Mouse (Mus musculus): ENCODE measurements at regions not wholly inside any gene's neighbourhood (a gene's known extent, or its start where the extent isn't known, plus 50 kb on each side); places are given as distances from the start of the nearest gene placed in this dataset.
"Not testable (repeated sequence)": the region's sequence is repeated elsewhere in the genome, so short reads cannot be mapped to it uniquely, and the experiment has no call there.

DNA sequence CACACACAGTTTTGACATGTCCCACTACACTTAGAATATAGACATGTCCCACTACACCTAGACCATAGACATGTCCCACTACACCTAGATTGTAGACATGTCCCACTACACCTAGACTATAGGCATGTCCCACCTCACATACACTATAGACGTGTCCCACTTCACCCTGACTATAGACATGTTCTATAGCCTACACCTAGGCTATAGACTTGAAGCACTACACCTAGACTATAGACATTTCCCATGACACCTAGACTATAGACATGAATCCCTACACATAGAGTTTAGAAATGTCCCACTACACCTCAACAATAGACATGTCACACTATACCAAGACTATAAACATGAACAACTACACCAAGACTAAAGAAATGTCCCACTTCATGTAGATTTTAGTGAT lies 2580.9 kb downstream of the Gm37988 start:
- no peak for DNase-seq

DNA sequence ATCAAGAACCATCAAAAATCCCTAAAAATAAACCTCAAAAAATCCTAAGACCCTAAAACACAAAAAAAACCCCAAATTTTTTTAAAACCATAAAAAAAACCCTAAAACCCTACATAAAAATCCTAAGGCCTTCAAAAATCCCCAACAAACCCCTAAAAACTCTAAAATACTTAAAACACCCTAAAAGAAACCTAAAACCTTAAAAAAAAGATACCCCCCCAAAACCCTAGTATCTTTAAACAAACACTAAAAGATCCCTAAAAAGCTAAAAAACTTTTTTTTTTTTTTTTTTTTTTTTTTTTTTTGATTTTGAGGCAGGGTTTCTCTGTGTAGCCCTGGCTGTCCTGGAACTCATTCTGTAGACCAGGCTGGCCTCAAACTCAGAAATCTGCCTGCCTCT lies 2585.8 kb downstream of the Gm37988 start:
- DNase-seq = no peak

DNA sequence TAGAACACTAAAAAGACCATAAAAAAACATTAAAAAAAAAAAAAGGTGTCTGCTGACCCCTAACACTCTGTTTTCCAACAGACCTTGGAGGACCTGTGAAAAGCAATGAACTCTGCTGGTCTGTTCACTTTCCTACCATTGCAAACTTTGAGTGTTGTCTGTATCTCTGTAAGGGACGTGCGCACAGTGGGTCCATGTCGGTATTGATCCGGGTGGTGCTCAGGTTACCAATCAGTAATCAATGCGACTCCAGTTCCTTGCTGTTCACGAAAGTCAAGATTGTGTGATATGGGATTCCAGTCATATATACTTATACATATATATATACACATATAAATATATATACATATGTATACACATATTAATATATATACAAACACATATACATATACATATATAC lies 2586.5 kb downstream of the Gm37988 start:
- no peak for DNase-seq

DNA sequence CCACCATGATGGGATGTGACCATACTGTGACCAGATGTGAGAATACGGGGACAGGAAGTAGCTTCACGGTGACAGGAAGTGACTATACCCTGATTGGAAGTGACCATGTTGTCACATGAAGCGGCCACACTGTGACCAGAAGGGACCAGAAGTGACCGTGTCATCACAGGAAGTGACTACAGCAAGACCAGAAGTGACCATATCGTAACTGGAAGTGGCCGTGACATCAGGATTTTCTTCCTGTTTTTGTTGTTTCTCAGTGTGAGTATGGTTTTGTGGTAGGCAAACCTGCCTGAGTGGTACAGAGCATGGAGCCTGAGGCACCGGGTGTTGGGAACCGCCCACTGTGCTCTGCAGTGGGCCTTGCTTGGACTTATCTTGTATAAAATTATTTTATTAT lies 2587.8 kb downstream of the Gm37988 start:
- no peak for DNase-seq

DNA sequence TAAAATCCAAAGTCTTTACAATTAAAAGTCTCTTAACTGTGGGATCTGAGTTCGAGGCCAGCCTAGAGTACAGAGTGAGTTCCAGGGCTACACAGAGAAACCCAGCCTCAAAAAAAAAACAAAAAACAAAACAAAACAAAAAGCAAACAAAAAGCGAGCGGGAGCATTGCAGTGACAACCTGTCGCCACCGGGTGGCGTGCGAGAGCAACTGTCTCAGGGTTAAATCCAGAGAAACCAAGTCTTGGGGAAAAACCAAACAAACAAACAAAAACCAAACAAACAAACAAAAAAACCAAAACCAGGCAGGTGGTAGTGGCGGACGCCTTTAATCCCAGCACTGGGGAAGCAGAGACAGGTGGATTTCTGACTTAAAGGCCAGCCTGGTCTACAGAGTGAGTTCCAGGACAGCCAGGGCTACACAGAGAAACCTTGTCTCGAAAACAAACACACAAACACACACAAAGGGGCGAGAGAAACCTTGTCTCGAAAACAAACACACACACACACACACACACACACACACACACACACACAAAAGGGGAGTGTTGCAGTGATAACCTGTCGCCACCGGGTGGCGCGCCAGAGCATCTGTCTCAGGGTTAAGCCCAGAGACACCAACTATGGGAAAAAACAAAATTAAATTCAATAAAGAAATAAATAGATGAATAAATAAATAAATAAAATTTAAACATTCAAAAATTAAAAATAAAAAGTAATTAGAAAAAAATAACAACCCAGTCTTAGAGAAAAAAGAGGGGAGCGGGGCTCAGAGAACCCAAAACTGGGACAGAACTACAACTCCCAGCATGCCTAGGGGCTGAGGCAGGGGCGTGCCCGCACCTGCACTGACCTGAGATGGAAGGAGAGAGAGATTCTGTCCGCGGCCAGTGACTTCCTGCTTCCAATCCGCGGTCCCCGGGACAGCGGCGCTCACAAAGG lies 2589.4 kb downstream of the Gm37988 start:
- DNase-seq = peak; percentile 67

DNA sequence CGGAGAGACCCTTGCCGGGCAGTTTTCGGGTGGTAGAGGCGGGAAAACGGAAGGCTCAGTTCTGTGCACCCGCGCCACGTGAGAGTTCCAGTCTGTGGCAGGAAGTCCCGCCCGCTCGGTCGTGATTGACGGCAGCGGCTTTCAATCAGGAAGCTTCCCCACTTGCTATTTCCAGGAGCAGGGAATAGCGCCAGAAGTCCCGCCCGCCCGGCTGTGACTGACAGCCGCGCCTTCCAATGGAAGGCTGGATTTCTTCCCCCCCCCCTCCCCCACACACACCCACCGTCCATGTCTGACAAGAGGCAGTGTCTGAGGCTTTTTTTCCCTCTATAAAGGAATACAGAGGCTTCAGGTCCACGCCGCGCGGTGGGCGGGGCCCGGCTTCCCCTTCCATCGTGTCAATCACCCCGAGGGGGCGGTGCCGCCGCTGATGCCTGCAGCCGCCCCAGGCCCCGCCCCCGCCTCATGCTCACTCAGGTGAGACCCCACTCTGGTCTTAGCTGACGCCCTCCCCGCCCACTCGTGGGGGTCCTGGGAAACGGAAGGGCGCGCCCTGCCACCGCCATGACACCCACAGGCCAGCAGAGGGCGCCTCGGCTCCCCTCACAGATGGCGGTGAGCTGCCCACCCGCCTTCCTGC lies 2590.2 kb downstream of the Gm37988 start:
- DNase-seq = peak; percentile 98

DNA sequence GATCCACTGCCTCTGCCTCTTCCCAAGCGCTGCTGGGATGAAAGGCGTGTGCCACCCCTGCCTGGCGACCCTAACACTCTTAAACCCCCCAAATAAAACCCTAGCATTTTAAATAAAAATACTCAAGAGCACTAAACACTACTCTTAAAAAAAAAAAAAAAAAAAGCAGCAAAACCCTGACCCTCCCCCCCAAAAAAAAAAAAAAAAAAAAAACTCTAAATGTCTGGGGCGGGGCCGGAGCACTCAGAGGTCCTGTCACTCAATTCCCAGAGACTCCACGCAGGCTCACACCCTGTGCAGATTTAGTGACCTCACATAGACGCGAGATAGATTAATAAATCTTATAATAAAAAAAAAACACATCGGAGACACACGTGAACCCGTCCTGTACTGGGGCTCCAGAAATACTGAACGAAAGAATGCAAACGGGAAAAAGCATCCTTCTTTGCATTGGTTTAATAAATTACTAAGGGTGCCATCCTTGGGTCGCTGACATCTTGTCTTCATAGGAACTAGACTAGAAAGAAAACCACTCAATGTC lies 2591.1 kb downstream of the Gm37988 start:
- no peak for DNase-seq

DNA sequence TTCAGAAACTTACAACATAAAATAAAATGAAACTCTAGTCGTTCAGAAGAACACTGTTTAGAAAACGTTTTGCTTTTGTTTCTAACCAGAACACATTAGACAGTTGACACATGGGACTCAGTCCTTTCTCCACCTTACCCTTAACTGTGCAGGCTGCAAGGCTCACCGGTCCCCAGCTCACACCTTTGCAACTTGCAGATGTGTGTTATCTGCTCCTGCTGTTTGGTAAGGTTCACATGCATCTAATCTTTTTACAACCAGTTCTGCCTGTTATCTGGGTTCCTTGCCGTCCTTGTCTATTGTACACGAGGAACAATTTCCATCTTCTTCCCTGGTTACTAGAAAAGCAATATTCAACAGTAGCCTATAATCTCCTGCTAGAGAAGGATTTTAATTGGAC lies 2598.0 kb downstream of the Gm37988 start:
- not testable (repeated sequence) for DNase-seq

DNA sequence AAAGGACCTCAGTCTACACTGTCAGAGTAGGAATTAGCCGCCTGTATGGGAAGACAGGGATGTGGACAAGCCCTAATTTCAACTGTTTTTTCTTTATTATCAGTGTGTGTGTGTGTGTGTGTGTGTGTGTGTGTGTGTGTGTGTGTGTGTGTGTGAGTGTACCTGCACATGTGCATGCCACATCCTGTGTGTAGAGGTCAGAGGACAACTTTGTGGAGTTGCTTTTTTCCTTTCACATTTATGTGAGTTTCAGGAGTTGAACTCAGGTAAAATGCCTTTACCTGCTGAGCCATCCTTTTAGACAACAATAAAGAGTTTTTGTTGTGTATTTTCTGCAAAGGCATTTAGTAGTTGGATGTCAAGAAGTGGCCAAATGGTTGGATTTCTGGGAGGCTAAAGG lies 2606.8 kb downstream of the Gm37988 start:
- no peak for DNase-seq

DNA sequence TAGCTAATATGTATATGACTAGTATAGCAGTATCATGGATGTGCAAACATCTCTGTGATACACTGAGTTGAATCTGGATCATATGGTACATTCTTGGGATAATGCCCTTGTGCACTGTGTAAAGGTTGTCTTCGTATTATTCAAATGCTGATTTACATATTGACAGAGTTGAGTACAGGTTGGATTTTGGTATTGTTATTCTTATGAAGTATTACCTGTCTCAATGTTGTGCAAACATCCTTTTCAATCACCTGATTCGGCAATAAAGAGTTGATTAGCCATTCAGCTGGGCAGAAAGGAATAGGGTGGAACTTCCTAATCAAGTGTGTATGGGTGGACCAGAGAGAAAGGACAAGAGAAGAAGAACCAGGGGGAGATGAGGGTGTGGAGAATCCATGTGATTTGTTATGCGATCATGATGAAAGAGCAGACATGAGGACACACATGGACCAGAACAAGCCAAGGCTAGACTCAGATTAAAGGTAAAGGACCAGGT lies 2644.0 kb downstream of the Gm37988 start:
- no peak for DNase-seq

DNA sequence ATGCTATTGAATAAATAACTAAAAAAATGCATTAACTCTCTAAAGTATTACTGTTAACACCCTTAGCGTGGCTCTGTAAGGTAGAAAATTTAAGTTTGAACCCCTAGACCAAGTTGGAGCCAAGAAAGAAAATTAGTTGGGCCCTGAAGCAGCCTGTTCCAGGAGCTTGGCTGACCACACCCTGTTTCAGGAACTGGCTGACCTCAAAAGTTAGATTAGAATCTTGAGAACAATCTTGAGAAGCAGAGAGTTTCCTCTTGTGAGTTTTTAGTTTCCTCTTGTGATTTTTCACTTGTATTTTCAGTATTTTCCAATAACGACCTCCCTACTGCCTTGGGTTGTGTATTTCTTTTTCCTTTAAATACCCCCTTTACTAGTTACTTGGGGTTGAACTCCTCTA lies 2647.2 kb downstream of the Gm37988 start:
- no peak for DNase-seq

DNA sequence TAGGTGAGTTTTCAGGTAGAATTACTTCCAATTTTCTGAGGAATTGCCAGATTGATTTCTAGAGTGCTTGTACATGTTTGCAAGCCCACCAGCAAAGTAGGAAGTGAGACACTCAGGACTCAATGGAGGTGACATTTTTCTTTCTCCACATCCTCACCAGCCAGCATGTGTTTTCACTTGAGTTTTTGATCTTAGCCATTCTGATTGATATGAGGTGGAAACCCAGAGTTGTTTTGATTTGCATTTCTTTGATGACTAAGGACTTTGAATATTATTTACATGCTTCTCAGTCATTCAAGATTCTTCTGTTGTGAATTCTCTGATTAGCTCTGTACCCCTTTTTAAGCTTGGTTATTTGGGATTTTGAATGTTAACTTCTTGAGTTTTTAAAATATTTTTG lies 2650.2 kb downstream of the Gm37988 start:
- no peak for DNase-seq

DNA sequence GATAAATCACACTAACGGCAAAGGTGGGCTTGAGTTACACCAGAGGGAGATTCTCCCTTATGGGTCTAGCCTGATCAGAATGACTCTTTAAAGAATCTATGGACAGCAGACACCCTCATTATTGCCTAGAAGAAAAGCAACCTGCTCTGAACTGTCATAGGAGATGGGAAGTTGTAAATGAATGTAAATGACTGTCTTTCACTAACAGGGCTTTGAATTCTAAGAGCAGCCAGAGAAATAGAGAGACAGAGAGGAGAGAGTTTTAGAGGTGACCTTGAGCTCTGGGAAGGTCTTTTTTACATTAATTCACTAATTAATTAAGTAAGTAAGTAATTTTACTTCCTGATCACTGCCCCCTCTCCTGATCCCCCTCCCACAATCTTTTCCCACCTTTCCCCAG lies 2686.4 kb downstream of the Gm37988 start:
- DNase-seq = no peak

DNA sequence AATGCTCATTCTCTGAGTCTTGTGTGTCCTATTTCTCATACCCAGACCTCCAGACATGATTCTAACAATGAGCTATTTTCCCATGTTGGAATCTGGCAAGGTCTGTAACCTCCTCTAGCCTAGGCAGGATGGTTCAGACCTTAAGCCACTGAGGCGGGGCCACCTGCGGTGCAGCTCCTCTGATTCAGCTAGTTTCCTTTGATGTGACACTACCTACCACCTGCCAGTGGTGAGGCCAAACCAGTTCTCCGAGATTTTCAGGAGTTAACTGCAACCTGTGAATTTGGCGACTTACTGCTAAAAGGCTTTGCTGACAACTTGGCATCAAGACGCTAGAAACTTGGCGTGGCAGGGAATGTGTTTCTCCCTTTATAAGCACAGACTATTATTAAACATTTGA lies 2691.3 kb downstream of the Gm37988 start:
- no peak for DNase-seq

DNA sequence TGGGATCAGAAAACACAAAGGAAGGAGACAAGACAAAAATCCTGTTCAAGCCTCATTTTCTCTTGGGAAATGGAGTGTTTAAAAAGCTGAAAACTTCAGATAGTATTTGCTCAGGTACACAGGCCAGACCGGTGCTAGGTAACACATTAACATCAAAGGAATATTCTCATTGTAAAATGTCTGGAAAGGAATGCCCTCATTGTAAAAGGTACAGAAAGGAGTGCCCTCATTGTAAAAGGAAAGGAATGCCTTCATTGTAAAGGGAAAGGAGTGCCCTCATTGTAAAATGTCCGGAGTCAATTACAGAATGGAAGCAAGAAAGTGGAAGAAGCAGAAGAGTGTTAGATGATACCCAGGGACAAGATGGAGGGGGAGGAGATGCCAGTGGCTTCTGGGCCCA lies 2694.7 kb downstream of the Gm37988 start:
- DNase-seq = no peak

DNA sequence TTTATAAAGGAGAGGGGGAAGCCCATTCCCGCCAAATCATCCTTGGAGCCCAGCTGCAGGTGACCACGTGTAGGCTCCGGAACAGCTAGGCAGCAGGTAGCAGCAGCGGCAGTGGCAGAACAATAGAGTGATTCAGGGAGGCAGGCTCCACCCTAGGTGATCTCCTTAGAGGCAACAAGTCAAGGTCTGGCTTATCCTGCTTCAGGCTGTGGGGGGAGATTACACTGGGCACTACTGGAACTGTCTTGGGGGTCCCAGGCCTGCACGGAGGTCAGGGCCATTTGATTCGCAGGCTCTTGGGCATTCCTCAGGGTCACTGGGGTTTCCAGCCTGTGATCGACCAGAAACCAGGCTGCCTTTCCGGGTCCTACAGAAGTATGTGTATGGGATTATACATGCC lies 2711.1 kb downstream of the Gm37988 start:
- no peak for DNase-seq

DNA sequence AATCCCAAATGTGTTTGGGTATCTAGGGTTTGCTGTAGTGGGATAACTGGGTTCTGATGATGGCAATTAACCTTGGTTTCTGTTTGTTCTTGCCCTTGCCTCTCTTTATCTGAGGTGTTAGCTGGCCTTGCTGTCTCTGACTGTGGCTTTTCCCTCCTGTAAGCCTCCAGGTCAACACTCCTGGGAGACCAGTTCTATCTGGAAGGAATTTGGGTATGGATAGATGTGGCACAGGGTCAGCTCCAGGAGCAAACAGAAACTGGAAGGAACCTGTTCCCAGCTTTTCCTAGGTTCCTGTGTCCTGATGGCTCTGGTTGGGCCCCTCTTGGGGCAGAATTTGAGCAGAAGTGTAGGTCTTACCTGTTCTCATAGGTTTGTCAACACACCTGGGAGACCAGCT lies 2725.8 kb downstream of the Gm37988 start:
- DNase-seq = no peak

DNA sequence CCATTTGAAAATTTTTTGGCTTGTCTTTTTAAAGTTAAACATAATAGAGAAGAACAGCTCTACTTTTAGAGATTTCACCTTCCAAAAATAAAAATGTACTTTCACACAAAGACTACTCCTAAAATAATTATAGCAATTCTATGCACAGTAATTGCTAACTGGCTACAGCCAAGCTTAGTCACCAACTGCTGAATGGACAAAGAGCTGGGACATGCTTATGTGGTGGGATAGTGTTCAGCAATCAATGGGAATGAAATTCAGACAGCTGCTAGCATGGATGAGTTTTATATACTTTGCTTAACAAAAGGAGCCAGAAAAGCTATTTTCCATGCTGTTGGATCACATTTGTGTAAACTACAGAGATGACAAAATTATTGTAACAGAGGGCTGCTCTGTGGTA lies 2727.5 kb downstream of the Gm37988 start:
- no peak for DNase-seq

DNA sequence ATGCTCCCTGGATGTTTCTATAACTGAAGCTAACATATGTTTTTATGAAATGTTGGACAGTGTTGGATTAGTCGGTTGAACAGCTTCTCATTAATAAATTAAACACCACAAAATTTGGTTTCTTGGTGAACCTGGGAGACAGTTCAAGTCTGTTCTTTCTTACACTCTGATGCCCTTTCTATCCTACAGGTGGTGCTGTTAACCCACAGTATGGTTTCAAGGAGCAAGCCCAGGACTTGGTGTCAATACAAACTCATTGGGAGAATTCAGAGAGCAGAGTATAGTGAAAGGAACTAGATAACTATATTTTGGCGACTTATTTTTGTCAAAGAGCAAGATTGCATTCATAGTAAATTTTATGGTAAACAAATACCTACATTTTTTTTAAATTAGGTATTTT lies 2735.8 kb downstream of the Gm37988 start:
- DNase-seq = no peak

DNA sequence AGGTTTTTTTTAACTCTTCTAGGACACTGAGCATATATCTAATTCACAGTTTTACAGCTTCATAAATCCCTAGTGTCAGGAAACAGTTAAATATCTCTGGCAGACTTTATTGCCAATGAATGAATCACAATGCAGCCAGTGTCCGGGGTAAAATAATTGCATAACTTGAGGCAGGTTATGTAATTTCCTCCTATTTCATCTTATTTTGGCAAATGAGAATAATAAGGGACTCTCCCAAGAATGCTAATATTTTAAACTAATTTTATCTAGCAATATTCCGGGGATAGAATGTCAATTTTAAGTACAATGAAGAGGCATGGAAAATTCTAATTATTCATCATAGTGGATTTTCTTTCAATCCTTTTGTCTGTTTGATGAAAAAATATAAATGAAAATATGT lies 2740.6 kb downstream of the Gm37988 start:
- no peak for DNase-seq

DNA sequence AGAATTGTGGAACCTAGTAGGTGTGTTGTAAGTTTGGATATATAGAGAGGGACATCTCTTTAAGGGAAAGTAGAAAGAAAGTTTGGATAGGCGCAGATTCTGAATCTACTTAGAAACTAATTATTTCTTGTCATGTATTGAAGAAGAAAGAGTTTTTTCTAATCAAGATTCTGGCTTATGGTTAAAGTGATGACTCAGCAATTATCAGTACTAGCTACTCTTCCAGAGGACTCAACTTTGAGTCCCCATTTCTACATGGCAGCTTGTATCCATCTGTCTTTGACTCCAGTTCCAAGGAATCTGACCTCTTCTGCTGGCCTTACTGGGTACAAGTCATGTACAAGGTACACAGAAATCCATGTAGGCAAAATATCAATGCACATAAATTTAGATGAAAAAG lies 2767.1 kb downstream of the Gm37988 start:
- DNase-seq = no peak

DNA sequence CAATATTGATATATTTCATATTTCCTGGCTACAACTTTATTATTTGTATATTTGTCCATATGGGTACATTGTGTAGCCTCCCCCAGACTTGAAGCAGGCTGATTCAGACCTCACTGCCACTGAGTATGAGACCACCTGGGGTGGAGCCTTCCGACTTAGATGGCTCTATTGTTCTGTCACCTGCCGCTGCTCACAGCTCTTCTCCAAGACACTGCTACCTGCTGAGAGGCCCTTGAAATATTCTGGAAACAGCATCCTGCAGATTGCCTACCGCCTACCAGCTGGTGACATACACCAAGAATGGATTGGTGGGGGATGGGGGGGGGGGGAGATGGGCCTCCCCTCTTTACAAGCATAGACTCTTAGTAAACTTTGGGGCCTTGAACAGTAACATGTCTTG lies 2778.7 kb downstream of the Gm37988 start:
- no peak for DNase-seq

DNA sequence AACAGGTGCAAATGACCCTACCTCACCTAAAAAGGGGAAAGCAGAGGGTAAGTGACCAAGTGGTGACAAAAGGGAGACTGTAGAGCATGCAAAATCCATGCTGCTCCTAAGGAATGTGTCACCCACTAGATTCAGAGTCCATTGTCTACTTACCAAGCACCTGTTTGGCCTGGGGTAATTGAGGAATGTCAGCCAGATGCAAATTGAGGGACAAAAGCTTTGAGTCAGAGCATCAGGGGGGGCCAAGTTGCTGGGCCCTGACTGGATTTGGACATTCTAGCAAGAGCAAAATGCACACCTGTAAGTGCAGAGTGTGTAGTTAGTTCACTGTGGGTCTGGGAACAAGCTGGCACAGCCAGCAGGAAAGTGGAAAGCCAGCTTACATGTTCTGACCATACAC lies 2783.6 kb downstream of the Gm37988 start:
- no peak for DNase-seq

Data from cerebellum, adult 8-10 months (tissue).